Mouse (Mus musculus): Measurements from ENCODE around the gene Upf2. TPM values are rescaled to one million over a fixed set of nuclear protein-coding genes. Genes with fewer than 3 reads are reported as not detected.
"Not testable (repeated sequence)": the region's sequence is repeated elsewhere in the genome, so short reads cannot be mapped to it uniquely, and the experiment has no call there.

Upf2 gene
- polyA plus RNA-seq, 1 experiment from 2014 or later, result 12.8 TPM

DNA sequence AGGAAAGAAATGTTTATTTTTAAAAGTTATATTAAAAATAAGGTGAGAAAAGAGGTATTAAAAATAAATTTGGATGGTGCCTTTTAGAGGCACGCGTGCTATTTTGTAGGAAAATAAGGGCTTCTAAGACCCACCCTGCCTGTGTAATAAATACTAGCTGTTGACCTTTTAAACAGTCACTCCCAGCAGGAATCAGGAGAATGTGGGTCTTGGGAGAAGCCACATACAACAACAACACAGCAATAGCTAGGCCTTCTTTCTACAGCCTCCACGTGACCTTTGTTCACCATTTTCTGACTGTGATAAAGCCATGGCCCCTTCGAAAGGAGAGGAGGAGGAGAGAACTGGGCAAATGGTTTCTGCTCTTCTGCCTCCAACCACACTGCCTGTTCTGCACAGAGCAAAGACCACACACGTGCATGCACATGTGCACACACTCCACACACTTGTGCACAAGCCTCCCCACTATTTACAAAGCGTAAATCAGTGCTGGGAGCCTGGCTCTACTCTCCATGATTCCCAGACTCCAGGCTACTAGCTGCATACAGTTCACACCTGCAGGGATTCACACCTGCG is 121.5 kb downstream of the Upf2 start:
- Histone ChIP-seq H3K27ac (no peak overlapping the region), H3K27me3 (no peaks in the 10 kb centered on the region), H3K4me3 (no peak overlapping the region), H3K9ac (no peak overlapping the region), H3K9me3 (no peaks in the 10 kb centered on the region), H3K4me2 (no peak overlapping the region), H3K4me1 (peaks cover 10% of the 10 kb centered on the region), H3K36me3 (no peaks in the 10 kb centered on the region)
- 88% methylated on average over 7 of the region's 7 CpGs for WGBS
- ATAC-seq (ENCODE audit: insufficient number of reproducible peaks, insufficient read depth, low FRiP score, low TSS enrichment, low read depth), result no peak

DNA sequence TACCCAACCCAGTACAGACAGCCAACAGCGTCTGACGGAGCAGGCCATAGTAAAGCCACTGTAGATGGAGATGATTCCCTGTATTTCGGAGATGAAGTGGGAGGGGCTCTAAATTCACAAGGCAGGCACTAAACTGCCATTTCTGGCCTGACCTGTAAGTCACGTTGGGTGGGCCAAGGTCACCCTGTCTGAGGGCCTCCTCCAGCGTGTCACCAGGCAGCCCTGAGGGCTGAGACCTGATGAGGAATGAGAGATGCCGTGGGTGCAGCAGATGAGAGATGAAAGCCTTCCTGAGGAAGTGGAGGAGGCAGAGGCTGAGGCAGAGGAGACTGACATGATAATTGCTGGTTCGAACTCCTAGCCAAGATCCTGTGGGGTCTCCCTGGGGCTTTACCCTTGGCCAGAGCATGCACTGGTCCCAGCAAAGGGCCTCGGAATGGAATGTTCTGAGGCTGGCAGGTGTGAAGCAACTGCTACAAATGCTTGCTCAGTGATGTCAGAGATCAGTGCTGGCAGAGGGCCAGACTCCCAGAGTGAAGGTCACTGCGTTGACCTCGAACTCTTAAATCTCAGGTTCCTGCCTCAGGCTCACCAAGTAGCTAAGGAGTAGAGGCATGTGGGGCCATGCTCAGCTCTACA is 123.7 kb downstream of the Upf2 start:
- Histone ChIP-seq H3K4me1 (peaks cover 10% of the 10 kb centered on the region), H3K27ac (peak overlapping the region; percentile 62), H3K4me2 (no peak overlapping the region), H3K9me3 (no peaks in the 10 kb centered on the region), H3K9ac (no peak overlapping the region), H3K27me3 (no peaks in the 10 kb centered on the region), H3K36me3 (no peaks in the 10 kb centered on the region), H3K4me3 (no peak overlapping the region)
- ATAC-seq (ENCODE audit: insufficient number of reproducible peaks, insufficient read depth, low FRiP score, low TSS enrichment, low read depth), result no peak
- WGBS, result 50% methylated on average over 10 of the region's 10 CpGs

DNA sequence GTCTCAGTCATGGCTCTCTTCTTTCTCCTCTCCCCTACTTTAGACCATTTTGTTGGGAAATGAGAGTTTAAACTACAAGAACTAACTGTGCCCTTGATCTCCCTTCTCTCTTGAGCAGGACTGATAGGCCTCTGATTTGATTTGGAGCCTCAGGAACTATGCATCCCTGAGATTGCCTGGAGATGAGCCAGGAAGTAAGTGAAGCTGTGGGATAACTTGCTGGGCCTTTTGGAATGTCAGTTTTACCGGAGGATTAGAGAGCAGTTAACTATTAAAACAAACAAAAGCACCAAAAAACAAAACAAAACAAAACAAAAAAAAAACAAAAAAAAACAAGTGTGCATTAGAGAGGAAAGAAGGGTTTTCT is 124.2 kb downstream of the Upf2 start:
- H3K4me1 ChIP-seq, result peaks cover 10% of the 10 kb centered on the region
- peak overlapping the region; percentile 62 for H3K27ac ChIP-seq
- no peak overlapping the region for H3K4me3 ChIP-seq
- no peak overlapping the region for H3K4me2 ChIP-seq
- H3K9ac ChIP-seq, result no peak overlapping the region
- no peaks in the 10 kb centered on the region for H3K27me3 ChIP-seq
- ATAC-seq (ENCODE audit: insufficient number of reproducible peaks, insufficient read depth, low FRiP score, low TSS enrichment, low read depth), result no peak
- H3K36me3 ChIP-seq, result no peaks in the 10 kb centered on the region
- H3K9me3 ChIP-seq, result no peaks in the 10 kb centered on the region
- 22% methylated on average over 1 of the region's 1 CpGs for WGBS

DNA sequence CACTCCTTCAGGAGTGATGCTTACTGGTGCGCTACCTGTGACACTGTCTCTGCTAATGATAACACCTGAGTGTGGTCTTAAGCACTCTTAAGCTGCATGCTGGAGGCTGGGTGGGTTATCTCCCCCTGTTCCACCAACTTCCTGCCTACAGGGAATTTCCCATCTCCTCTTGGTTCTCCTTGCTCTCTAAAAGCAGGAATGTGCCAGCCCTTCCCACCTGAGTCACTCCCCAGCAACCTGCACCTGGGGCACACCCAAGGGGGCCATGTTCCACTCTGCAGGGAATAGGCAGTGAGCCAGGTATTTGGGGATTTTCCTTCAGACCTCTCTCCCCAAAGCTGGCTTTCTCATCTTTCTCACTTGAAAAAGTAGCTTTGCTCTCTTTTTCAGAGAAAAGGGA is 128.8 kb downstream of the Upf2 start:
- H3K9me3 ChIP-seq, result no peaks in the 10 kb centered on the region
- no peak overlapping the region for H3K4me3 ChIP-seq
- H3K4me1 ChIP-seq, result peaks cover 8% of the 10 kb centered on the region
- 69% methylated on average over 1 of the region's 1 CpGs for WGBS
- H3K27me3 ChIP-seq, result no peaks in the 10 kb centered on the region
- no peak overlapping the region for H3K9ac ChIP-seq
- H3K27ac ChIP-seq, result no peak overlapping the region
- no peaks in the 10 kb centered on the region for H3K36me3 ChIP-seq
- H3K4me2 ChIP-seq, result no peak overlapping the region
- no peak for ATAC-seq (ENCODE audit: insufficient number of reproducible peaks, insufficient read depth, low FRiP score, low TSS enrichment, low read depth)

GRCm38 (mm10) chr2:6081108-6081507 is 129.8 kb downstream of the Upf2 start:
- ATAC-seq (ENCODE audit: insufficient number of reproducible peaks, insufficient read depth, low FRiP score, low TSS enrichment, low read depth), result no peak
- Histone ChIP-seq H3K4me2 (no peak overlapping the region), H3K4me1 (peaks cover 4% of the 10 kb centered on the region), H3K27ac (no peak overlapping the region), H3K9me3 (no peaks in the 10 kb centered on the region), H3K4me3 (no peak overlapping the region), H3K27me3 (no peaks in the 10 kb centered on the region), H3K9ac (no peak overlapping the region), H3K36me3 (no peaks in the 10 kb centered on the region)
- 58% methylated on average over 8 of the region's 8 CpGs for WGBS

DNA sequence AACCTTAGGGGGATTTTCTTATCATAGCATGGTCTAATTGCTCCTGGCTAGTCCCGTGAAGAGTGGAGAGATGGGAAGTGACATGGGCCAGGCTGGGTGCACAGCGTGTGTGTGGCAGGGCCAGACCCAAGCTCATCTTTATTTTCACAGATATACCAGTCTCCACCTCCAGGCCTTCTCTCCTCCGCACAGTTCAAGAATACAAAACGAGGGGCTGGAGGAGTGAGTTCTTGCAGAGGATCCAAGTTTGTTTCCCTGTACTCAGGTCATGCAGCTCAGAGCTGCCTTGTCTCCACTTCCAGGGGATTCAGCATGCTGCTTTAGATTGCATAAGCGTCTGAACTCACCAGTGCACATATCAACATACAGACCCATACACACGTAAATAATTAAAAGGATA is 131.3 kb downstream of the Upf2 start:
- H3K27me3 ChIP-seq, result no peaks in the 10 kb centered on the region
- no peak overlapping the region; the same call in 1 of the 2 replicates for H3K27ac ChIP-seq
- 75% methylated on average over 6 of the region's 6 CpGs for WGBS
- ATAC-seq (ENCODE audit: insufficient number of reproducible peaks, insufficient read depth, low FRiP score, low TSS enrichment, low read depth), result no peak
- no peaks in the 10 kb centered on the region for H3K36me3 ChIP-seq
- no peak overlapping the region for H3K9ac ChIP-seq
- H3K9me3 ChIP-seq, result no peaks in the 10 kb centered on the region
- H3K4me1 ChIP-seq, result peaks cover 10% of the 10 kb centered on the region
- no peak overlapping the region for H3K4me3 ChIP-seq
- H3K4me2 ChIP-seq, result no peak overlapping the region

DNA sequence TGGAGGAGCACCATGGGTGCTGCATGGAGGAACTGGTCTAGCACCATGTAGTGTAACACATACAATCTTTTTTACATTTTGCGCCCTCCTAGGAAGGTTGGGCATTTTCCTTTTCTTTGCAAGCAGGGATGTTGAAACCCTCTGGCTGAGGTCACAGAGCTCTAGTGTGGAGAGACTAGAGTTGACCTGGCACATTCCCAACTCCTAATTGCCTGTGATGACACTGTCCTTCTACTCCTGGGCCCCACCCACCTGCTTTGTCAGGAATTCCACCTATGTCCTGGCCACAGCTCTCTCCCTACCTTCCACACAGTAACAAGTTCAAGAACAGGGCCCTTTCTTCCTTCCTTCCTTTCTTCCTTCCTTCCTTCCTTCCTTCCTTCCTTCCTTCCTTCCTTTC is 132.4 kb downstream of the Upf2 start:
- no peak for ATAC-seq (ENCODE audit: insufficient number of reproducible peaks, insufficient read depth, low FRiP score, low TSS enrichment, low read depth)
- Histone ChIP-seq H3K4me2 (no peak overlapping the region), H3K9ac (no peak overlapping the region), H3K9me3 (no peaks in the 10 kb centered on the region), H3K4me1 (peaks cover 10% of the 10 kb centered on the region), H3K36me3 (no peaks in the 10 kb centered on the region), H3K27ac (no peak overlapping the region), H3K4me3 (no peak overlapping the region), H3K27me3 (no peaks in the 10 kb centered on the region)
- 100% methylated on average over 1 of the region's 1 CpGs for WGBS

- ATAC-seq (ENCODE audit: insufficient number of reproducible peaks, insufficient read depth, low FRiP score, low TSS enrichment, low read depth), result 0 out of 2 replicates have a peak, but pooled peaks have one; percentile 43
- no peak overlapping the region for H3K9ac ChIP-seq
- no peaks in the 10 kb centered on the region for H3K9me3 ChIP-seq
- no peak overlapping the region for H3K4me3 ChIP-seq
- peaks cover 10% of the 10 kb centered on the region for H3K4me1 ChIP-seq
- WGBS, result 61% methylated on average over 19 of the region's 19 CpGs
- peak overlapping the region; percentile 16; the same call in 1 of the 2 replicates for H3K27ac ChIP-seq
- H3K4me2 ChIP-seq, result no peak overlapping the region
- H3K27me3 ChIP-seq, result no peaks in the 10 kb centered on the region
- no peaks in the 10 kb centered on the region for H3K36me3 ChIP-seq
These were observed 134.6 kb downstream of the Upf2 start for GRCm38 (mm10) chr2:6085622-6086530.

DNA sequence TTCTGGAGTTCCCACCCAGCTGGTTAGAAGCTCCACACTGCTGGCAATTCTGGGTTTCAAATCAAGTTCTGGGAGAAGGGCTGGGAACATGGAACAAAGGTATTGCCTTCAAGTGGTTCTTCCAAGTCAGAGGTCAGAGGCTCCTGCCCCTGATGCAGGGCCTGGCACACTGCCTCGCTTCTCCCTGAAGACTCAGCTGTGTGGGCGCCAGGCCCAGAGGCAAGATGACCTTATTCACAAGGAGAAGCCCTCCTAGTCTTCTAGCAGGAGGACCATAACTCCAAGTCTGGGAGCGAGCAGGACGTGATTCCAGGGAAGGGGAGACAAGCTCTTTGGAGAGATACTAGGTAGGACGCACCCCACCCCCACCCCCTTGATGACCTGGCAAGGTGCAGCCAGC is 135.9 kb downstream of the Upf2 start:
- no peaks in the 10 kb centered on the region for H3K9me3 ChIP-seq
- no peaks in the 10 kb centered on the region for H3K36me3 ChIP-seq
- H3K9ac ChIP-seq, result no peak overlapping the region
- ATAC-seq (ENCODE audit: insufficient number of reproducible peaks, insufficient read depth, low FRiP score, low TSS enrichment, low read depth), result no peak
- no peaks in the 10 kb centered on the region for H3K27me3 ChIP-seq
- WGBS, result 87% methylated on average over 5 of the region's 5 CpGs
- H3K27ac ChIP-seq, result no peak overlapping the region
- H3K4me1 ChIP-seq, result peaks cover 10% of the 10 kb centered on the region
- no peak overlapping the region for H3K4me3 ChIP-seq
- no peak overlapping the region for H3K4me2 ChIP-seq

DNA sequence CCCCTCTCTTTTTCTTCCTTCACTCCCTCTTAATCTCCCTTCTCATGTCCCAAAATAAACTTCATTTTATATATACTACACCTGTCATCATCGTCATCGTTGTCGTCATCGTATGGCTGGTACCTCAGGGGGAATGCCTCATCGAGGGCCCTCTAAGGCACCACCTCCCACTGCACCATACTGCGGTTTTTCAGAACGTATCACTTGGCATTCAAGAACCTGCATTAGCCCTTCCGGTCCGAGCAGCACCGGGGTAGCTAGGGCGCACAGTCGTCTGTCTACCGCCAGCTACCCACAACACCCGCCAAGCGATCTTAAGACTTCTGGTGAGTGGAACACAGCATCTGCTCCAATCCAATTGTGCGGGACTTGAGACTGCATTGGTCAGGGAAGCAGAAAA is 138.7 kb downstream of the Upf2 start:
- not testable (repeated sequence) for H3K4me2 ChIP-seq; ATAC-seq (ENCODE audit: insufficient number of reproducible peaks, insufficient read depth, low FRiP score, low TSS enrichment, low read depth); H3K27ac ChIP-seq; H3K27me3 ChIP-seq; H3K36me3 ChIP-seq; H3K4me3 ChIP-seq; H3K9ac ChIP-seq; H3K9me3 ChIP-seq; H3K4me1 ChIP-seq
- 86% methylated on average over 16 of the region's 16 CpGs for WGBS

DNA sequence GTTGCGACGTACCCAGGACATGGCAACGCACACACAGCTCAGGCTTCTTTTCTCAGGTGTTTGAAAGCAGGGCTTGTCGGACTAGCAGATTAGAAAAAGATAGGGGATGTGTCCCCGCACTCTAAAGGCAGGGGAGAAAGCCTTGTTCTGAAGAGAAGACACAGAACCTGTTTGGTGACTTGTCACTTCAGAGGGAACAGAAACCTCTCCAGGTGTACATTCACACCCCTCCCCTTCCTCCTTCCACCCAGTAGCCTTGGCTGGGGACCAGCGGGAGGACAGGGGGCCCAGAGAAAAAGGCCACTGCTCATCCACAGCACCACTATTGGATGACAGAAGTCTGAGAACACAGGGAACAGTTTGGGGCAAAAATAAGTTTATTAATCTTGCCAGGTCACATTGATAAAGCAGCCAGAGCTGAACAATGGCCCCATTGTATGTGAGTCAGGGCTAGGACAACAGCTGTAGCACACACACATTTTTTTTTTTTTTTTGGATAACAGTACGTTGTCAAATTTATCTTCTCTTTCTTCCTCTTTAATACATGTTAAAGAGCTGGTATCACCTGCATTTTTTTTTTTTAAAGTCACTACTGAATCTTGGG is 145.9 kb downstream of the Upf2 start:
- no peak for ATAC-seq (ENCODE audit: insufficient number of reproducible peaks, insufficient read depth, low FRiP score, low TSS enrichment, low read depth)
- peak overlapping the region; percentile 69 for H3K27ac ChIP-seq

More for the DNA sequence above, 145.9 kb downstream of the Upf2 start:
- WGBS, result 56% methylated on average over 7 of the region's 7 CpGs
- no peaks in the 10 kb centered on the region for H3K36me3 ChIP-seq
- no peak overlapping the region for H3K9ac ChIP-seq
- peaks cover 23% of the 10 kb centered on the region for H3K4me1 ChIP-seq
- no peak overlapping the region for H3K4me2 ChIP-seq
- H3K4me3 ChIP-seq, result no peak overlapping the region
- no peaks in the 10 kb centered on the region for H3K9me3 ChIP-seq
- H3K27me3 ChIP-seq, result peaks cover 19% of the 10 kb centered on the region
